Mouse (Mus musculus) layer of hippocampus, adult 9-11 months (tissue): ENCODE measurements around the gene Aoc1.

Experiments
- DNase-seq: peaks from one replicate; pipeline ENCODE4 v3.0.0; 2022

The Aoc1 gene

GRCm38 (mm10) chr6:48872596-48872995, at the start of gene Aoc1:
Aoc1 (plus strand) TSS chr6:48872896.
- no peak for DNase-seq

- DNase-seq, result no peak
These were observed 47.7 kb upstream of the Aoc1 start for GRCm38 (mm10) chr6:48825016-48825415.

DNA sequence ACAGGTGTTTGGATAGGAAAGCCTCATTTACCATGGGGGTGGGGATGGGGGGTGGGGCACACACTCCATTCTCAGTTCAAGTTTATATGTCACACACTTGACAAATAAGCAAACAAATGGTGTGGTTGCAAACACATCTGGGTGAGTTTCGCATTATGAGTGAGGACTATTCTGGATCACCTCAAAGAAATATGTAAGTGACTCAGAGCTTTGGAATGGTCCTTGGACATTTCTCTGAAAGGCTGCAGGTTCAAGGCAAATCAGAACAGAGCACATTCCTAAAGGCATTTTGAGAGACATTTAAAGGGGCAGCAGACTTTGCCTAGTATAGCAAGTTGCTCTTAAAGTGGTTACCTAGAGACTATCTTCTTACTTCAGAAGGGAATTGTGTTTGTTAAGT, 43.7 kb upstream of the Aoc1 start:
- DNase-seq, result no peak

GRCm38 (mm10) chr6:48829651-48830050, 43.0 kb upstream of the Aoc1 start:
- DNase-seq, result no peak

- no peak for DNase-seq
These were observed 42.5 kb upstream of the Aoc1 start for GRCm38 (mm10) chr6:48830241-48830640.

DNA sequence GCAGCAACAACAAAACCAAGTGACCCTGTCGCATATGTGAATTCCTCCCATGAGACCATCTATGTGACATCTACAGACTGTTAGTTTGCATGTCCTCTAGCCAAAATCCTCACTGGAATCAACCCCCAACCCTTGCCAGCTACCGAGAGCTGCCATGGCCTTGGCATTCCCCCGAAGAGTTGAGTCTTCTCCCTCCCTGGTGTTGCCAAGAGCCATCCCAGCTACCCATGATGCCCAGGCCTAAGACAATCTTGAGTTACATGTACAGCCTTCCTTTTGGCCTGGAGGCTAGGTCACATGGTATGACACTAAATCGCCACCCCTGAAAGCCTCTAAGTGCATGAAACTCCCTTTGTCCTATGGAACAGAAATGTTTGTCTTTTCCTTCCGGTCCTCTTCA, 41.6 kb upstream of the Aoc1 start:
- DNase-seq, result no peak

- no peak for DNase-seq
These were observed 40.3 kb upstream of the Aoc1 start for GRCm38 (mm10) chr6:48832426-48832825.

- DNase-seq, result no peak
These were observed 39.2 kb upstream of the Aoc1 start for GRCm38 (mm10) chr6:48833515-48833914.

- no peak for DNase-seq
These were observed 37.5 kb upstream of the Aoc1 start for GRCm38 (mm10) chr6:48835241-48835640.

DNA sequence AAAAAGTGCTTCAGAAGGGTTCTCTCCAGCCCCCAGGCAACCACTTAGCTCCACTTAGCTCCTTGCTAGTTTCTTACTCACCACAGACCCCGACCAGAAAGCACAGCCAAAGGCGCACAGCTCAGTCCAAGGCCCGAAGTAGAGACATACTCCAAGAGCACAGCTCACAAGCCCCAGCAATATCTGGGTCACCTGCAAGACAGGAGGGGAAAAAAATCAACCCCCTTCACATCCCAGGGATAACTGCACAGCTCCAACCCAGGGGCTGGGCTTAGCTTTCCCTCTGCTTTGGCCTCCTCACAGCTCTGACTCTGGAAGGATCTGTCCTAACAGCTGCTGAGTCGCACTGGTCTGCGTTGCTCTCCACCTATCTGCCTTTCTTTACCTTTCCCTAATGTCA, 36.5 kb upstream of the Aoc1 start:
- no peak for DNase-seq

- no peak for DNase-seq
These were observed 35.2 kb upstream of the Aoc1 start for GRCm38 (mm10) chr6:48837516-48837915.

DNA sequence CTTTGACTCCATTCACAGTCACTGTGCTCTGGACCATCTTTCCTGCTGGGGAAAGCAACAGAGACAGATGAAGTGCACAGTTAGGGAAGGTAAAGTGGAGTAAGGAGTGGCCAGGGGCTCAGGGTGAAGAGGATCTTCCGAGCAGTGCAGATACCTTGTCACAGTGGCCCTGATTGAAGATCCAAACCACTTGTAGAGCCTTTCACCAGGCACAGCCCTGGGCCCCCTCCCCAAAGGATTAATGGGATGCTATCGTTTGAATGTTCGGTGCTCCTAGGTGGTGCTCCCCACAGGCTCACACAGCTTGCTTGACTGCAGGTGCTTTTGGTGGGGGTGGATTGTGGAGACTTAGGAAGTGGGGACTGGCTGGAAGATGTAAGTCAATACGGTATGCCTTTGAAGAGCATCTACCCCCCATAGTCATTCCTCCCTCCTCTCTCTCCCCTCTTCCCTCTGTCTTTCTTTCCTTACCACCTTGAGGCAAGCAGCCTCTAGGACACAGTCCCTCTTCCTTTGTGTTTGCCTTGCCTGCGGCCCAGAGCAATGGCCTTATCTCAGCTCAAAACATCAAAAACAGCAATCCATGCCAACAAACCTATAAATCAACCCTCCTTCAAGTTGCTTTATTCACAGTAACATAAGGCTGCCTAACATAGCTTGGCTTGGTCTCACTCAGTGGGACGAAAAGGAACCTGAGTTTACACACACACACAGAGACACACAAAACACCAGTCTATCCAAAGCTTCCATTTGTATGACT, 34.2 kb upstream of the Aoc1 start:
- DNase-seq, result no peak

DNA sequence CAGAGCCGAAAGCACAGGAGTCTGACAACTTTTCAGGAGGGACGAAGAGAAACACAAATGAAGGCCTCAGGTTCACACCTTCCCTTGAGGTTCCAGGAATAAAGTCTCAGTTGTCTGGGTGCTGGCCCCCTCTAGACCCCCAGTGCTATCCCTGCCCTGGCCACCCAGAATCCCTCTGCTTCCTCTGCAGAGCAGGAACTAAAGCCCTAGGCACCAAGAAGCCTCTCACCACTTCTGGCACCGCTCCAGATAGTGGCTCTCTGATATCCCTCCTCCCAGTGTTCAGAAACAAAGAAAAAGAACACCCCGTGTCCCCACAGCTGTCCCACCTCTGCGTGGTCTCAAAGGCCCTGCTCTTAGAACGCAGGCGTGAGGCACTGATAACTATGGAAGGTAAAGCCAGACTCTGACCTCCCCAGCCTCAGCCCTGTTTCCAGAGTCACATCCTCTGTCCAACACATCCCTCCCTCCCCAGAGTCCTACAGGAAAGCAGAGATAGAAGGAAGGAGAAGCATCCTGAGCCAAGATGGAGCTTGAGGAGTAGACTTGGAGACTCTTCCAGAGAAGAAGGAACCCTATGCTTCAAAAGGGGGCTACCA, 32.2 kb upstream of the Aoc1 start, which contains the start of gene Tmem176a:
Gene Tmem176a, plus strand, starts transcription at position 549 of the 599 bp plus-strand sequence.
- no peak for DNase-seq

DNA sequence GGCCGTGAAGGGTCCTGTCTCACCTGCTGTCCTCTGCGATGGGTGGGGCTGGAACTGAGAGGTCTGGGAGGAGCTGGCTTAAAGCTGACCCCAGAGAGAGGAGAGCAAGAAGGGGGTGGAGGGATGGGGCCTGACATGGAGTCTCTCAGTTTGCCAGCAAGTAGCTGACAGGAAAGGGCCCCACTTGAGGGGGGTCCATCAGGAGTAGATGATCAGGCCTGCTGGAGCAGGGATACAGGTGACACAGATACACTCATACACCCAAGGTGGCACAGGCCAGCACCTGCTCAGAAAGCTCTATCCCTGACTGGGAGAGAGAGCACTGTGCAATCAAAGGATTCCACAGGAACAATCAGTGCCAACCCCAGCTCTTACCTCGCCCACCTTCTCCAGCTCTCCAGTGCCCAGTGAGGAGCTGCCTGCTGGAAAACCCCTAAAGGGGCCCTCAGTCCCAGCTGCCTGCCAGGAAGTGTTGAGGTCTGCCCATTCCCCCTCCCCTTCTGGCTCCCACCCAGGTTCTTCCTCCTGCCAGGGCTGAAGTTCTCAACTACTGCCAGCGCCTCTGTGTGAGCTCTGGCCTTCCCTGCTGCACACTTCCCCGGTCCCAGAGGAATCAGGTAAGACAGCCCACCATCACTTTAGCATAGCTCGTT, 31.6 kb upstream of the Aoc1 start, which contains the start of gene Tmem176b:
Gene Tmem176b, minus strand, starts transcription at position 524 of the 653 bp plus-strand sequence.
- peak; percentile 89 for DNase-seq

DNA sequence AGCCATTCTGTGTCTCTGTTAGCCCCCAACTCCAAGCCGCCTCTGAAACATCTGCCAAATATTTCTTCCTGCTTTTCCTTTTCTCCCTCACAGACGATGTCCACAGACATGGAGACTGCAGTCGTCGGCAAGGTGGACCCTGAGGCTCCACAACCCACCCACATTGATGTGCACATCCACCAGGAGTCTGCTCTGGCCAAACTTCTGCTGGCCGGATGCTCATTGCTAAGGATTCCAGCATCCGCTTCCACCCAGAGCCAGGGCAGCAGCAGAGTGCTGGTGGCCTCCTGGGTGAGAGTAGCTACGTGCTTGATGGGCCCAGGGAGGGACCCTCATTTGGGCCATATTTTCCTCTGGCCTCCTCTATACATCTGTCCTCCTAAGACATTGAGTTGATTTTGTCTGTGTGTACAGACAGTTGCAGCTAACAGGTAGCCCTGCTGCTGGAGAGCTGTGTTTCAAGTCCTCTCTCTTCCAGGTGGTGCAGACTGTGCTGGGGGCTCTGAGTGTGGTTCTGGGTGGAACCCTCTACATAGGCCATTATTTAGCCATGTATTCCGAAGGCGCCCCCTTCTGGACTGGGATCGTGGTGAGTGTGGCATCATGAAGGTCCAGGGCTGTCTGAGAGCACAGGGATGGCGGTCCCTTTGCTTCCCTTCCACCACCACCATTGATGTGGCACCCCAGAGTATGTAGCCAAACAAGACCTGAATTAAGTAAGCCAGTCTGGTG, 30.4 kb upstream of the Aoc1 start:
- no peak for DNase-seq

- no peak for DNase-seq
These were observed 27.6 kb upstream of the Aoc1 start for GRCm38 (mm10) chr6:48845086-48845485.

GRCm38 (mm10) chr6:48851820-48852491, 20.7 kb upstream of the Aoc1 start:
- DNase-seq, result no peak

- DNase-seq, result no peak
These were observed 18.5 kb upstream of the Aoc1 start for GRCm38 (mm10) chr6:48854155-48854554.

GRCm38 (mm10) chr6:48857613-48858302, 14.9 kb upstream of the Aoc1 start:
- DNase-seq, result no peak

DNA sequence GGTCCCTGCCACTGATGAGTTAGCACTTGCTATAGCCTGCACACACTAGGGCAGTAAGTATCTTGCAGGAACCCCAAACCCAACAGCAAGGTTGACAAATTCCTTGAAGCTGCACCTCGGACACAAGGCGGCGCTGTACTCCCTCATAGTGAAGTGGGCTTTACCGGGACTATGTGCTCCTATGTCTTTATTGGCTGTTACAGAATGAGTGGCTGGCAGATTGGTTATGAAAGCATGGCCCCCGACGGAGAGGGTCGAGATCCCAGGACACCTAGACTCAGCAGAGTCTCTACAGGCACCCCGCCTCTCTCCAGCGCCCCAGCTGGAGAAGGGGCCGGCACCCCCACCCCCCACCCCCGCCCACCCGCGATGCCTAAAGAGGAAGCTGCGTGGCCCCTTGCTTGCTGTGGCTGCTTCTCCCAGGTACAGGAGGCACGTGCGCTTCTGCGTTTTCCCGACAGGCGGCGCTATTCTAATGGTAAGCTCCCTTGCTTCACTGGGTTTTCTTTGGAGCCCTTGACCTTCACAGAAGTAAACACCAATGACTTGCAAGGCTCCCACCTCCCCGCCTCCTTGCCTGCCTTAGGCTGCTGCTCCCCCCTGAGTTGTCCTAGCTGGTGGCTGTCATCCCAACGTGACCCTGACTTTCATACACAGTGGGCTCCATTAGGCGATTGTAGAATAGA, 12.4 kb upstream of the Aoc1 start:
- DNase-seq, result peak; percentile 26

GRCm38 (mm10) chr6:48860851-48861250, 11.8 kb upstream of the Aoc1 start:
- DNase-seq, result no peak
